ENCODE assay signal across 8 mouse cellular contexts in the genomic region with DNA sequence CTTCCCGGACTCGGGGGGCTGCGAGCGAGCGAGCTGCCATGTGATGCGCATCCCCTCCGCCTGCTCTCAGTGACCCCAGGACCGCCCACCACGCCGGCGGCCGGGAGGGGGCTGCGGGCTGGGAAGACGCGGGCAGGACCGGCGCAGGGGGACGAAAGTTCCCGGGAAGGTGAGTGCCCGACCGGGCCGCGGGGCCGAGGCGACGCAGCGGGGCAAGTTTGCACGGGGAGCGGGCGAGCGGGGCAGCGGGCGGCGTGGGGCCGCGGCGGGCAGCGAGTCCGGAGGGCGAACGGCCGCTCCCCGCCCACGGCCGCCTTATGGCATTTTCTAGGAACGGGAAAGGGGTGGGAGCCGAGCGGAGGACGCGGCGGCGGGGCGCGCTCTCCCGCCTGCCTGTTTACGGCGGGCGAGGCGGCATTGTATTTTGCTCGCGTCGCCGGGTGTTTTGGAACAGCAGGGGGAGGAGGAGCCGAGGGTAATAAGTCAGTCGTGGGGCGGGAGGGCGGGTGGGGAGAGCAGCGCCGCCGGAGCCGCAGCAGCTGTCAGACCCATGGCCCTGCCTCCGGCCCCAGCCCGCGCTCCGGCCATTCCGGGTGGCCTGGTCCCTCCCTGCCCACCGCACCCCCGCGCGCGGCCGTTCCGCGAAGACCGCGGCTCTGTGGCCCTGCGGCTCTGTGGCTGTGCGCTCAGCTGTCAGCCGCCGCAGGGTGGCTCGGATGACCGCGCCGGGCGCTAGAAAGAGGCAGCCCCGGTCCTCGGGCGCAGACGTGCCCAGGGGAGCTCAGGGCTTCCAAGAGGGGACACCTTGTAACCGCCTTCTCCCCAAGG. TPM values are rescaled to one million over a fixed set of nuclear protein-coding genes. Genes with fewer than 3 reads are reported as not detected.
A peak's percentile ranks its signal among the peaks of the same experiment; 100 is the strongest.
DNase-seq lines count a peak whose midpoint lies in the region; ATAC-seq and TF ChIP-seq lines count a peak whose summit lies in the region.

No protein-coding gene starts in this region.

- peaks cover 4% of the 10 kb centered on the region; the same call in 1 of the 2 replicates for H3K27me3 ChIP-seq in G1E (ENCODE audit: insufficient read depth, low read length)

- H3K4me1 ChIP-seq in G1E (ENCODE audit: insufficient read depth, low read depth, low read length): no peaks in the 10 kb centered on the region

- H3K36me3 ChIP-seq in G1E (replicated peaks): no peaks in the 10 kb centered on the region

- peak overlapping the region; percentile 9; the same call in 1 of the 2 replicates for H3K4me3 ChIP-seq in G1E (ENCODE audit: low read depth, low read length)

- no peak for DNase-seq in G1E (ENCODE audit: low spot score)
- peak; percentile 73 for DNase-seq in cerebellum, adult 11-12 months
- DNase-seq in layer of hippocampus, postnatal 14 days (ENCODE audit: low spot score in 2 of 2): peak; percentile 58 to 70
- DNase-seq in lung, postnatal 4 days: peak; percentile 85 to 92
- peak; percentile 57 for DNase-seq in retina, postnatal 7 days (ENCODE audit: low read depth, low spot score)
- peak; percentile 72 for DNase-seq in urinary bladder, adult 2 months (ENCODE audit: low spot score)

- no peak for ATAC-seq in G1E (ENCODE audit: extremely low read depth, insufficient number of reproducible peaks, low FRiP score, poor library complexity, severe bottlenecking)
- peak; percentile 29 for ATAC-seq in frontal cortex, adult (ENCODE audit: low TSS enrichment)
- peak; percentile 14 to 22; a peak in 3 of 4 replicates for ATAC-seq in hematopoietic stem cell, adult 5-6 weeks (replicated peaks in 1 of 2; ENCODE audit: insufficient read depth in 1 of 2, low FRiP score in 2 of 2, low TSS enrichment in 1 of 2, low read depth in 1 of 2, poor library complexity in 2 of 2, severe bottlenecking in 2 of 2)

- H3K9me3 ChIP-seq in G1E (replicated peaks): peaks cover 20% of the 10 kb centered on the region

- TF ChIP-seq CTCF in G1E (IDR thresholded peaks at IDR 0.05; ENCODE audit: low read depth, low read length): no peak

RNA-seq across cellular contexts. Expression of a gene that starts 0.5 kb away (rescaled TPM):
- total RNA-seq in G1E (2014; fragmentation: Nextera tagmentation) (2.2 TPM in 1 of 2 replicates, not detected in the other), G1E (2017) (0.22 and 0.35 TPM in 2 replicates)
- not detected in 2 replicates for polyA plus RNA-seq in G1E (2012)
- total RNA-seq in hematopoietic stem cell, adult 5-6 weeks (2017): 4.2 and 4.7 TPM in 2 replicates
- 10 to 100 TPM; 22.2 to 24.9 TPM for total RNA-seq in layer of hippocampus, postnatal 14 days (2021)
- polyA plus RNA-seq in urinary bladder, adult 2 months (2012; rRNA removed): 2.3 and 2.6 TPM in 2 replicates
